Mouse (Mus musculus) gastrocnemius, postnatal 4 days (tissue): ENCODE data around the gene Myo18b. TPM values are rescaled to one million over a fixed set of nuclear protein-coding genes. Genes with fewer than 3 reads are reported as not detected.

Source experiments
- DNase-seq, 2 experiments: peaks; one replicate each; pipeline ENCODE4 v3.0.0; 2021 to 2022; ENCODE audit warnings: low spot score in 2 of 2, mixed read lengths in 2 of 2
- total RNA-seq, 2 experiments: library from RNA; stranded (reverse); gene quantifications; 2 replicates each; pipeline ENCODE4 v1.2.3; 2021

Myo18b gene
- total RNA-seq, 2 experiments from 2014 or later = 213 TPM

- DNase-seq = no peak
Measured at GRCm38 (mm10) chr5:112749634-112750033, 146.5 kb downstream of the Myo18b start.

GRCm38 (mm10) chr5:112748001-112748719 is 148.0 kb downstream of the Myo18b start:
- DNase-seq = no peak

- DNase-seq = no peak
Measured at GRCm38 (mm10) chr5:112747306-112747930, 148.7 kb downstream of the Myo18b start.

GRCm38 (mm10) chr5:112745176-112745575 is 151.0 kb downstream of the Myo18b start:
- DNase-seq = no peak

DNA sequence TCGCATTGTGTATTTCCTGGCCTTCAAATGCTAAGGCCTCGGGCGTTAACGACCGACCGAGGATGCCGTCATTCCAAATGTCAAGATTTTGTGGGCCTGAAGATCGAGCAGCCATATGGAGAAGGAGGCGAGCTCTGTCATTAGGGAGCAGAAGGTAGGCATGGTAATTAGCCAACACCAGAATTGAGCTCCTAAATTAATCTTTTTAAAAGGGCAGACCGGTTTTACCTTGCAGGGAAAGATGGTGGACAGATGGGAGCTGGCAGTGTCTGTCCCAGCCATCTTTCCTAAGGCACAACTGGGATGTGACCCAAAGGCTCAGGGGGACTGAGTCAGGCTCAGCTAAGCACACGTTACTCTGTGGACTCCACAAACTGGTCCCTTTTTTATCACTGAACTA is 151.6 kb downstream of the Myo18b start:
- no peak for DNase-seq

DNA sequence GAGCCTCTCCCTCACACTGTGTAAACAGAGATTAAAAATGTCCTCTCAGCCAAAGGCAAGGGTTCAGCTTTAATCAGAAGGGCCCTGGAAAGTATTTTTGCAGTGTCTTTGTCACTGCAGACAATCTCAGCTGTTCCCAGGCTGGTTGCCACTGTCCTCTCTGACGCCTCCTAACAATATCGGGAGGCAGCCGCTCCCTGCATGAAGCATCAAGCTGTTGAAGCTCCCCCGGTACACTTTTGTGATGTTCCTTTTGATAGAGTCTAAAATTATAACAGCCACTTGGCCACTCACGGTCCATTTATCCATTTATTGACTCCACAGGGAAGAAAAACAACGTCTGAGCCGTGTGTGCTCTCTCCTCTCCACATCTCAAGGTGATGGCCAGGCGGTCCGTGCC is 153.0 kb downstream of the Myo18b start:
- no peak for DNase-seq

GRCm38 (mm10) chr5:112740651-112741050 is 155.5 kb downstream of the Myo18b start:
- no peak for DNase-seq

GRCm38 (mm10) chr5:112735040-112735439 is 161.1 kb downstream of the Myo18b start:
- no peak for DNase-seq

DNA sequence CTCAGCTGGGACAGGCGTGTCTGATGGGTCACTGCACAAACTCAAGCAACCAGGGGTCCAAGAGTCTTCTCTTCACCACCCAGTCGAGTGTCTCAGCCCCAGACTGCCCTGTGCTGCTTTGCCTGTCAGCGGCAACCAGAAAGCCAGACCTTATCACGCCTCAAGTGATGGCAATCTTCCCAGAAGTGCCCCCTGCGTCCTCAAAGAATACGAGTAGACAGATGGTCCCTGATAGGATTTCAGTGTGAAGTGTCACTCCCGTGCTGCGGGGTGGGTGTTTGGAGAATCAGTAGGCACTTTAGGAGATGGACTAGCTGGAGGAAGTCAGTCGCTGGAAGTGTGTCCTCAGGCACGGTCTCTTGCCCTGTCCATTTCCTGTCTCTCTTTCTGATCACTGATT is 165.6 kb downstream of the Myo18b start:
- DNase-seq = no peak

GRCm38 (mm10) chr5:112728432-112728831 is 167.7 kb downstream of the Myo18b start:
- DNase-seq = no peak

- peak; percentile 68 to 80 for DNase-seq
Measured at GRCm38 (mm10) chr5:112718655-112719306, 177.4 kb downstream of the Myo18b start.

DNA sequence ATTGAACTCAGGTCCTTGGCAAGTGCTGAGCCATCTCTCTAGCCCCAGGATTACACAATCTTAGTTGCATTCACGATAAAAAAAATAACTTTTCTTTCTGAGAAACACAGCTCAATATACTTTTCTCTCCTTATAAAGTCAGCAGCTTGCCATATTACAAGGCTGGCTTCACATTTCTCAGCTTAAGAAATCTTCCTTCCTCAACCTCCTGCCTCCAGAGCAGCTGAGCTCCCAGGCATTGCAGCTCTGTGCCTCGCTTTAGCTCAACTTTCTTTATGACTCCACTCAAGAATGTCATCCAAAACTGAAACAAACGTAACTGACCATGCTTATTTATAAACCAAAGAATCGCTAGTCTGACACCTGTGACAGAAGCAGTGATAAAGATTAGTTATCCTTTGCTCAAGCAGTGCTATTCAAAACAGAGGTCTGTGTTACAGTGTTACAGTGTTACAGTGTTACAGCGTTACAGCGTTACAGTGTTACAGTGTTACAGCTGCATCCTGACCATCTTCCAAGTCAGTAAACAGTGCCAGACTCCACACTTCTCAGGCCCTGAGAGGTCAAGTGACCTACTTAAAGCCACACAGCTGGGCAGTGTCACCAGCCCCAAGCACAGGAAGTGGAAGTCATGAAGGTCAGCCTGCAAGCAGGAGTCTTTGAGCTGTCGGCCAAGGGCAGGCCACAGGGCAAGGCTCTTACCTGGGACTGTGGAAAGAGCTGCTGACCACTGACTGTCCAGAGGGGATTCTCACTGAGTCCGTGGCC is 181.3 kb downstream of the Myo18b start:
- no peak for DNase-seq

DNA sequence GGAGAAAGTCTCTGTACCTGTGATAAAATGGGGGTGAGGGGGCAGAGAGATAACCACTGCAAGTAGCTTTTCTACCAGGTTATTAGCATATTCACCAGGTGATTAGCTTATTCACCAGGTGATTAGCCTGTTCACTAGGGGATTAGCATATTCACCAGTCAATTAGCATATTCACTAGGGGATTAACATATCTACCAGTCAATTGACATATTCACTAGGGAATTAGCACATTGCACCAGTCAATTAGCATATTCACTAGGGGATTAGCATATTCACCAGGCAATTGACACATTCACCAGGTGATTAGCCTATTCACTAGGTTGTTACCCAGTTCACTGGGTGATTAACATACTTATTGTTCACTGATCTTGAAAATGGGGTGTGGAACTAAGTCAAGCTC is 186.3 kb downstream of the Myo18b start:
- no peak for DNase-seq

GRCm38 (mm10) chr5:112708441-112708840 is 187.7 kb downstream of the Myo18b start:
- no peak for DNase-seq

DNA sequence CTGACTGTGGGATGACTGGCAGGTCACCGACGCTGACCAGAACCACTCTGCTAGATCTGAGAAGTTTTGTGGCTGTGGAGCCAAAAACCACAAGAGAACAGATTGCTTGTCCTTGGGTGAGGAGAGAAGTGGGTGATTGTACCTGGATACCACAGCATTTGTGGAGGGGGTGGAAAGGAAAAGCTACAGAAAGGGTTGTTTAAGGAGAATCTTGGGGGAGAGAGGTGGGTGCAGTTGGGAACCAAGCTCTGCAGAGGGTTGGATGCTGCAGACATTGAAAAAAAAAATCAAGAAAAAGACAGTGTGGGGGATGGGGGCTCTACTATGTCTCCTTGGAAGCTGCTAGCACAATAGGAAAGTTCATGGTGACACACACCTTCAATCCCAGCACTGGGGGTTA is 188.7 kb downstream of the Myo18b start:
- no peak for DNase-seq

DNA sequence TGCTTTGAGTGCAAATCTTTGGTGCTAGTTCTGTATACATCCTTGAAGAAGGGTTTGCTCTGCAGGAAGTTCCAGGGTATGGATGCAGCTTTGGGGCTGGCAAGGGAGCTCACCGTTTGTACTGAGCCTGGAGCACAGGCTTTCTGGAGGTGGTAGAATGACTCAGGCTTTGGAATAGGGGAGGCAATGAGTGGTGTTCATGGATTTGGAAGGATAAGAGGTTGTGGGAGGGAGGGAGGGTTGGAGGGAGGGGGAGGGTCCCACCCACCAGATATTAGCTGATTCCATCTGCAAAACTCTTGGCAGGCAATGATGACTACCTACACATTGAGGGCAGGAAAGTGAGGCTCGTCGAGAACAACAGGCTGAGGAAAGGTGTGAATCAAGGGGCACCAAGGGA is 195.4 kb downstream of the Myo18b start:
- no peak for DNase-seq

- no peak for DNase-seq
Measured at GRCm38 (mm10) chr5:112696683-112697082, 199.5 kb downstream of the Myo18b start.

GRCm38 (mm10) chr5:112695254-112695711 is 200.9 kb downstream of the Myo18b start:
- DNase-seq = no peak

DNA sequence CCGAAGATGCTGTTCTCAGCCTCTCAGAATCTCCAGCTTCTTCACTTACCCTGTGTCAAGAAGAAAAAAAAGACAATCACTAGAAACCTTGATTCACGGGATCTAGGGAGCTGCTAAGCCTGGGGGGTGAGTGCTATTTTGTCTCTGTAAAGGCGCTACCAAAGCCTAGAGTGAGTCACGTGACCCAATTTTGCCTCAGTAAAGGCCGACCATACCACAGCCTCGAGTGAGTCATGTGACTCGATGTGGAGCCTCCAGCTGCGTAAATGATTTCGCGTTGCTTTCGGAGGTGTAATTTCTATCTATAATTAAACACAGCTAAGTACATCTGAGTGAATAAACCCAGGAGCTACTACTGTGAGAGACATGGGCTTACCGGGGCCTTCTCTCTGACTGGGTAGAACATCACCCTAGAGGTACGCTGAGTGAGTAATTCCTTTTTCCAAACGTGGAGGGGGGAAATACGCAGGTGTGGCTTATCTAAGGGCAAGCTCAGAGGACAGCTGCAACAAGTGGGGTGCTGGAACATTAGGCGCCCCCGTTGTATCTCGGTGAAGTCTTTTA is 202.8 kb downstream of the Myo18b start:
- no peak for DNase-seq

GRCm38 (mm10) chr5:112687100-112687818 is 208.9 kb downstream of the Myo18b start:
- DNase-seq = no peak
